Mouse (Mus musculus) monocyte, adult 2 months (primary cell): Measurements from ENCODE around the gene Gria2.

Source experiments
- DNase-seq, 2 experiments: peaks; one replicate each; pipeline ENCODE4 v3.0.0; 2022; ENCODE audit warnings: low spot score in 2 of 2, low read depth in 1 of 2

Gene Gria2

GRCm38 (mm10) chr3:80802596-80803081 lies at the start of gene Gria2:
Gene Gria2, minus strand, starts transcription at chr3:80802835.
- DNase-seq, result no peak

- DNase-seq, result no peak
Measured at GRCm38 (mm10) chr3:80850947-80851346, 48.3 kb upstream of the Gria2 start.

- no peak for DNase-seq
Measured at GRCm38 (mm10) chr3:80845634-80846033, 43.0 kb upstream of the Gria2 start.

- no peak for DNase-seq
Measured at GRCm38 (mm10) chr3:80839845-80840244, 37.2 kb upstream of the Gria2 start.

GRCm38 (mm10) chr3:80837583-80837982 lies 34.9 kb upstream of the Gria2 start:
- no peak for DNase-seq

- no peak for DNase-seq
Measured at GRCm38 (mm10) chr3:80823975-80824374, 21.3 kb upstream of the Gria2 start.

GRCm38 (mm10) chr3:80818619-80819018 lies 16.0 kb upstream of the Gria2 start:
- DNase-seq, result no peak

- DNase-seq, result no peak
Measured at GRCm38 (mm10) chr3:80813734-80814133, 11.1 kb upstream of the Gria2 start.

- DNase-seq, result no peak
Measured at GRCm38 (mm10) chr3:80812237-80812636, 9.6 kb upstream of the Gria2 start.

GRCm38 (mm10) chr3:80805327-80805726 lies 2.7 kb upstream of the Gria2 start:
- DNase-seq, result no peak

GRCm38 (mm10) chr3:80803811-80804210 lies 1.2 kb upstream of the Gria2 start:
- no peak for DNase-seq

GRCm38 (mm10) chr3:80803211-80803610 lies 576 bp upstream of the Gria2 start:
- DNase-seq, result no peak

GRCm38 (mm10) chr3:80801827-80802310 lies 766 bp downstream of the Gria2 start:
- DNase-seq, result no peak

- DNase-seq, result no peak
Measured at GRCm38 (mm10) chr3:80800995-80801826, 1.4 kb downstream of the Gria2 start.

GRCm38 (mm10) chr3:80800299-80800994 lies 2.2 kb downstream of the Gria2 start:
- DNase-seq, result no peak

GRCm38 (mm10) chr3:80797935-80798334 lies 4.7 kb downstream of the Gria2 start:
- DNase-seq, result no peak

GRCm38 (mm10) chr3:80796764-80797163 lies 5.9 kb downstream of the Gria2 start:
- DNase-seq, result no peak

GRCm38 (mm10) chr3:80795284-80795683 lies 7.4 kb downstream of the Gria2 start:
- DNase-seq, result no peak

- no peak for DNase-seq
Measured at GRCm38 (mm10) chr3:80787116-80787744, 15.4 kb downstream of the Gria2 start.

GRCm38 (mm10) chr3:80781144-80781530 lies 21.5 kb downstream of the Gria2 start:
- no peak for DNase-seq

- no peak for DNase-seq
Measured at GRCm38 (mm10) chr3:80780383-80781143, 22.1 kb downstream of the Gria2 start.
